Mouse (Mus musculus): ENCODE results near the gene Rpl21. TPM values are rescaled to one million over a fixed set of nuclear protein-coding genes. Genes with fewer than 3 reads are reported as not detected.

The Rpl21 gene
- 439 TPM for polyA plus RNA-seq (2017; shearing (Covaris generic))

DNA sequence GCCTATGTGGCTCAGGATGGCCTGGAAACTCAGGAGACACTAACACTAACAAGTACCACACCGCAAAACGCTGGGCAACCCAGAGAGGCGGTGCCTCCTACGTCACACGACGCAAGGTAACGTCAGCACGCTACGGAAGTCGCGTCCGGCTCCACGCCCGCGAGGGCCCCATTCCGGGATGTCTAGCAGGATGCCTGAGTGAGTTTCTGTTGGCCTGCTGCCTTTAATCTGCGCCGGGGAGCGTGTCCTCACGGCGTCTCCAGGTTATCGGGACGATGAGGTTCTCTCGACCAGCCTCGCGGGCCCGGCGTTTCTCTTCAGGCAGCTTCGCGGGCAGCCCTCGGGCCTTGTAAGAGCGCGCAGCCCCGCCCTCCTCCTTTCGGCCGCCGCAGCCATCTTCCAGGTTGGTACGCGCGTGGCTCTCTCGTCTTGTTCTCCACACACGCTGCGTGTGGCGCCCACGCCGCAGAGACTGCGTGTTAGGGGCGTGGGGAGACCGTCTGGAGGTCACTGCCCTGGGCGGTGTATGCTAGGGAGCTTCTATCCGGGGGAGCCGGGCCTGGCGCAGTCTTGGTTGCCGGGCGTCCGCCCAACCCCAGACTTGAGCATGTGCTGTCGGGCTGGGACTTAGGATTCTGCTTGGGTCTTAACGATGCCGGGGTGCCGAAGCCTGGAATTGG, at the start of gene Rpl21:
Gene Rpl21, plus strand, starts transcription at position 122 of the 680 bp plus-strand sequence.

DNA sequence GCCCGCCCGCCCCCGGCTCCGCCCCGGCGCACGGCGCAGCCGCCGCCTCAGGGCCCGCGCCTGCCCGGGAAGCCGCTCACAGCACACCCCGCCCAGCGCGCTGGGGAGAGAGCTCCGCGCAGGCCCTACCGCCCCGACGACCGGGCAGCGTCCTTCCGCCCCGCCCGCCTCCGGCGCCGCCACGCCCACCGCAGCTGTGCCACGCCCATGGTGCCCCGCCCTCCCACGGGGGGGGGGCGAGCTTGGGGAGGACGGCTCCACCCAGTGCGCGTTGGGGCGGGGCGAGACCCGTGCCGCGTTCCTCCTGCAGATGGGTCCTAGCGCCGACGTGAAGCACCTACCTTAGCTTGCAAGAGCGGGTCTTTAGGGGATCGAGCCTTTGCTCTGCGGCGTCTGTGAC, 37.8 kb upstream of the Rpl21 start, which contains the start of gene Usp12:
Gene Usp12, minus strand, starts transcription at position 154 of the 400 bp plus-strand sequence.

GRCm38 (mm10) chr5:146844945-146845365, 12.3 kb downstream of the Rpl21 start, which contains the start of gene Rasl11a:
Gene Rasl11a, plus strand, starts transcription at chr5:146845071.

Other genes with a start within 250 kb of the Rpl21 start
- not detected for gene Gpr12, start 247.7 kb upstream of the Rpl21 start, polyA plus RNA-seq (2017; shearing (Covaris generic))
- 39.4 TPM for gene Usp12, start 37.9 kb upstream of the Rpl21 start, polyA plus RNA-seq (2017; shearing (Covaris generic))
- gene Rasl11a, start 12.2 kb downstream of the Rpl21 start, polyA plus RNA-seq (2017; shearing (Covaris generic)), result 21.3 TPM
- 50.8 TPM for gene Gtf3a, start 115.8 kb downstream of the Rpl21 start, polyA plus RNA-seq (2017; shearing (Covaris generic))
- 11.5 TPM for gene Mtif3, start 130.9 kb downstream of the Rpl21 start, polyA plus RNA-seq (2017; shearing (Covaris generic))
- 79.5 TPM for gene Lnx2, start 243.7 kb downstream of the Rpl21 start, polyA plus RNA-seq (2017; shearing (Covaris generic))
- 222 TPM for gene Polr1d, start 244.2 kb downstream of the Rpl21 start, polyA plus RNA-seq (2017; shearing (Covaris generic))

Data from effector memory CD4-positive, alpha-beta T cell, adult 5 months (primary cell).